Mouse (Mus musculus) midbrain, embryonic 13.5 days (tissue): Measurements from ENCODE around the gene Cfap77. TPM values are rescaled to one million over a fixed set of nuclear protein-coding genes. Genes with fewer than 3 reads are reported as not detected.

ENCODE experiments used
- ATAC-seq: fragments of 200-750 bp; cut with Nextera tagmentation; 2 replicates; pipeline ENCODE4 v1.8.0; 2017; ENCODE audit warnings: mild to moderate bottlenecking, moderate TSS enrichment, moderate library complexity
- H3K27ac ChIP-seq: fragments of 300-500 bp; sonication (generic); 2 replicates; pipeline ENCODE4 v1.5.1; 2015; ENCODE audit warnings: inconsistent platforms, mild to moderate bottlenecking, moderate library complexity
- H3K27me3 ChIP-seq: fragments of 300-500 bp; sonication (generic); 2 replicates; pipeline ENCODE4 v1.6.1; 2015; ENCODE audit warnings: mild to moderate bottlenecking, inconsistent platforms
- H3K36me3 ChIP-seq: fragments of 300-500 bp; sonication (generic); 2 replicates; pipeline ENCODE4 v1.6.1; 2015; ENCODE audit warnings: mild to moderate bottlenecking, inconsistent platforms
- H3K4me1 ChIP-seq: fragments of 300-500 bp; sonication (generic); replicated peaks from 2 replicates; pipeline ENCODE4 v1.6.1; 2015; ENCODE audit warnings: inconsistent platforms
- H3K4me2 ChIP-seq: fragments of 300-500 bp; sonication (generic); replicated peaks from 2 replicates; pipeline ENCODE4 v1.6.1; 2015; ENCODE audit warnings: moderate library complexity, mild to moderate bottlenecking, inconsistent platforms
- H3K4me3 ChIP-seq: fragments of 300-500 bp; sonication (generic); replicated peaks from 2 replicates; pipeline ENCODE4 v1.5.1; 2015; ENCODE audit warnings: mild to moderate bottlenecking, inconsistent platforms
- H3K9ac ChIP-seq: fragments of 300-500 bp; sonication (generic); replicated peaks from 2 replicates; pipeline ENCODE4 v1.6.1; 2015; ENCODE audit warnings: mild to moderate bottlenecking, inconsistent platforms
- H3K9me3 ChIP-seq: fragments of 300-500 bp; sonication (generic); 2 replicates; pipeline ENCODE4 v1.6.1; 2016; ENCODE audit warnings: mild to moderate bottlenecking, inconsistent platforms
- WGBS: fragments of 180-500 bp; shearing (Covaris S2); methylation state at CpG from one replicate; pipeline ENCODE4 v1.1.7; 2015; 5-methylcytosine and 5-hydroxymethylcytosine counted together
- polyA plus RNA-seq: library from polyadenylated mRNA; unstranded; fragments of >200 nt; fragmentation: Nextera tagmentation; extraction: Ambion mirVana; gene quantifications from 2 replicates; pipeline ENCODE4 v1.2.1, GENCODE M21; 2015

The Cfap77 gene
- polyA plus RNA-seq, 1 experiment from 2014 or later = 0.48 TPM

DNA sequence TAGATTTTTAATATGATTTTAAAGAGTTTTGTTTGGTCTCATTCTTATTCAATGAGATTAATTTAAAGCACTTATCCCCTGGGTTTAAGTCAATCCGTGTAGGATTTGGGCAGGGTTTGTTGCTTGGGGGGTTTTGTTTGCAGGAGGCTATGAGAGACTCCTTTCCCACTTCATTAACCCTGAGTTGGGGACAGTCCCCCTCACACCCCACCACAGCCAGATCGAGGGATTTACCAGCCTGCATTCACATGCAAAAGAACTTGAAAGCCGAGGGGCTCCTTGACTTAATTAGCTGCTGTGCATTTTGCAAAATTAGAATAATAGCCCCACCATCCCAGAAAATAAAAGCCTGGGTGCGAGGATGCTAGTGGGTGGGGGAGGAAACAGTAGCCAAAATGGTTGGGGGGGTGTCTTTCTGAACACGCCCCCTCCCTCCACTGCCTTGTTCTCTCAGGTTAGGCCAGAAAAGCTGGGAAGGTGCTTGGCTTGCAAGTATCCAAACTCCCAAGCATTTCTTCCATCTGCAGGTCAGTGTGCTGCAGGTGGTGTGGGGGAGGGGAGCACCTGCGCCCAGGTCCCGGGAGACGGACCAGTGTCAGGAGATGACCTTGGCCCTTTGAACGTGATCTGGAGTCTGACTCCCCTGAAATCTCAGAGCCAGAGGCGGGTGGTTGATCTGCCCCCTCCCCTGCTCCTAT lies 147.0 kb downstream of the Cfap77 start:
- Histone ChIP-seq H3K4me1 (peaks cover 81% of the 10 kb centered on the region), H3K4me2 (peak overlapping the region; percentile 54), H3K9ac (peak overlapping the region; percentile 66), H3K4me3 (peak overlapping the region; percentile 43), H3K27ac (peak overlapping the region; percentile 86), H3K9me3 (no peaks in the 10 kb centered on the region), H3K36me3 (peaks cover 15% of the 10 kb centered on the region; the same call in 1 of the 2 replicates), H3K27me3 (peaks cover 95% of the 10 kb centered on the region)
- peak; percentile 59 for ATAC-seq
- WGBS = 2% methylated on average over 10 of the region's 10 CpGs

- Histone ChIP-seq H3K4me1 (peaks cover 58% of the 10 kb centered on the region), H3K9me3 (no peaks in the 10 kb centered on the region), H3K4me3 (no peak overlapping the region), H3K27ac (0 out of 2 replicates have a peak overlapping the region, but pooled peaks have one; percentile 62), H3K36me3 (peaks cover 27% of the 10 kb centered on the region), H3K27me3 (peaks cover 97% of the 10 kb centered on the region), H3K9ac (no peak overlapping the region), H3K4me2 (no peak overlapping the region)
- no peak for ATAC-seq
- WGBS = 27% methylated on average over 4 of the region's 4 CpGs
Measured at GRCm38 (mm10) chr2:28905561-28905960, 149.3 kb downstream of the Cfap77 start.

DNA sequence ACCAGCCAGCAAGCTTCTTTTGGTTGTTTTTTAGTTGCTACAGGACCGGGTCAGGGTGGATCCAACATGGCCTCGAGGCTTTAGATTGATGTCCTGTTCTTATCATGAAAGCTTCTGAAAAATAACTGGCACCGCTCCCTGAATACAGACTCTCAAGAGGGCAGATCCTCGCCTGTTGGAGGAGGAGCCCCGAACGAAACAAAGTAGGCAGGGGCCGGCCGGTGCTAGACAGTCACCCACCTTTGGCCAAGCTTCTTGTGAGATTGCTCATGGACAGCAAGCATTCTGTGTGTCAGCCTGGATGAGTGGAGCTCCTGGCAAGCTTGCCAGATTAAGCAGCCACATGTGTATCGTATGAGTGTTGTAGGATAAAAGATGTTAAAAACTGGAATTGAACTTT lies 150.1 kb downstream of the Cfap77 start:
- Histone ChIP-seq H3K27ac (no peak overlapping the region), H3K36me3 (peaks cover 34% of the 10 kb centered on the region), H3K4me2 (no peak overlapping the region), H3K4me1 (peaks cover 53% of the 10 kb centered on the region), H3K9ac (no peak overlapping the region), H3K27me3 (peaks cover 97% of the 10 kb centered on the region), H3K4me3 (no peak overlapping the region), H3K9me3 (no peaks in the 10 kb centered on the region)
- no peak for ATAC-seq
- WGBS = 62% methylated on average over 9 of the region's 9 CpGs

DNA sequence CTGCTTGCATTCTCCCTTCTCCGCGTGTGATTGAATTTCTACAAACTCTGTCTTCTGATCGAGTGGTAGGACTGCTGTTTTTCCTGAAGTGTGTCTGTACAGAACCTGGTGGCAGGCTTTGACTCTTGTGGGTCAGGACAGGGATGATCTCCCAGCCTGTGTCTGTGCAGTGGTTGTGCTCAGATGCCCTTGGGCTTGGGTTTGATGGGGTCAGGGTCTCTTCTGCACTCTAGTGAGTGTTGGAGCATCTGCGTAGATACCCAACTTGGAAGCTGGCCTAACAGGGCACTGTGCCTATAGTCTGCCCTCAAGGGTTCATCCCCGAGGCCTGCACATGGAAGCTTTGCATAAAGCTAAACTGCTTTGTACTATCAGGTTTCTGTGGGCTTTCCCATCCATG lies 151.0 kb downstream of the Cfap77 start:
- Histone ChIP-seq H3K9me3 (no peaks in the 10 kb centered on the region), H3K4me2 (no peak overlapping the region), H3K27me3 (peaks cover 96% of the 10 kb centered on the region), H3K4me3 (no peak overlapping the region), H3K36me3 (peaks cover 33% of the 10 kb centered on the region), H3K9ac (no peak overlapping the region), H3K4me1 (peaks cover 44% of the 10 kb centered on the region), H3K27ac (no peak overlapping the region)
- 76% methylated on average over 5 of the region's 5 CpGs for WGBS
- ATAC-seq = no peak

GRCm38 (mm10) chr2:28902291-28902690 lies 152.6 kb downstream of the Cfap77 start:
- Histone ChIP-seq H3K9me3 (no peaks in the 10 kb centered on the region), H3K4me3 (no peak overlapping the region), H3K4me1 (peaks cover 29% of the 10 kb centered on the region), H3K36me3 (peaks cover 39% of the 10 kb centered on the region), H3K27me3 (peaks cover 92% of the 10 kb centered on the region), H3K27ac (no peak overlapping the region), H3K9ac (no peak overlapping the region), H3K4me2 (no peak overlapping the region)
- 81% methylated on average over 8 of the region's 8 CpGs for WGBS
- no peak for ATAC-seq

- no peak overlapping the region for H3K9ac ChIP-seq
- 72% methylated on average over 4 of the region's 4 CpGs for WGBS
- no peak for ATAC-seq
- H3K27ac ChIP-seq = no peak overlapping the region
- H3K9me3 ChIP-seq = no peaks in the 10 kb centered on the region
- H3K4me3 ChIP-seq = no peak overlapping the region
- peaks cover 38% of the 10 kb centered on the region for H3K36me3 ChIP-seq
- no peak overlapping the region for H3K4me2 ChIP-seq
- H3K4me1 ChIP-seq = peaks cover 24% of the 10 kb centered on the region
- H3K27me3 ChIP-seq = peaks cover 73% of the 10 kb centered on the region
Measured at GRCm38 (mm10) chr2:28897340-28897899, 157.4 kb downstream of the Cfap77 start.

- Histone ChIP-seq H3K27me3 (peaks cover 69% of the 10 kb centered on the region), H3K27ac (no peak overlapping the region), H3K36me3 (peaks cover 36% of the 10 kb centered on the region), H3K4me2 (no peak overlapping the region), H3K9me3 (no peaks in the 10 kb centered on the region), H3K9ac (no peak overlapping the region), H3K4me3 (no peak overlapping the region), H3K4me1 (peaks cover 24% of the 10 kb centered on the region)
- WGBS = 90% methylated on average over 7 of the region's 7 CpGs
- ATAC-seq = no peak
Measured at GRCm38 (mm10) chr2:28895876-28896275, 159.0 kb downstream of the Cfap77 start.

DNA sequence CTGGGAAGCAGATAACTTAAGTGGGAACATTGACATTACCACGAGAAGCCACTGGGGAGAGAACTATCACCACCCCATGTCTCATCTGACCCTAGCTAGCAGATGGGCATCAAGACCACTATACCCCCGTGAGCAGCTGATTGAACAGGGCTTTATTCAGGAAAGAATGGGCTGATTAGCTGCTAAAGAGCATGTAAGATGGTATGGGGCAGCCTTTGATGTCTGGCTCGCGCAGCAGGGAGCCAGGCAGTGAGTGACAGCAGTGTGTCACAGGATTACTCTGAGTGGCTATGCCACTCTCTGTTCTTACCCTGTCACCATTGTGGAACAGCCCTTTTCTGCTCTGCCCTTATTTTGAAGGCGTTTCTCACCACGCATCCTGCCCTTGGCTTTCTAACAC lies 161.3 kb downstream of the Cfap77 start:
- Histone ChIP-seq H3K36me3 (peaks cover 38% of the 10 kb centered on the region), H3K9me3 (no peaks in the 10 kb centered on the region), H3K9ac (no peak overlapping the region), H3K27ac (peak overlapping the region; percentile 27; the same call in 1 of the 2 replicates), H3K4me2 (no peak overlapping the region; the same call in 1 of the 2 replicates), H3K27me3 (peaks cover 53% of the 10 kb centered on the region), H3K4me1 (peaks cover 32% of the 10 kb centered on the region), H3K4me3 (no peak overlapping the region)
- ATAC-seq = peak; percentile 82
- WGBS = 14% methylated on average over 6 of the region's 6 CpGs

DNA sequence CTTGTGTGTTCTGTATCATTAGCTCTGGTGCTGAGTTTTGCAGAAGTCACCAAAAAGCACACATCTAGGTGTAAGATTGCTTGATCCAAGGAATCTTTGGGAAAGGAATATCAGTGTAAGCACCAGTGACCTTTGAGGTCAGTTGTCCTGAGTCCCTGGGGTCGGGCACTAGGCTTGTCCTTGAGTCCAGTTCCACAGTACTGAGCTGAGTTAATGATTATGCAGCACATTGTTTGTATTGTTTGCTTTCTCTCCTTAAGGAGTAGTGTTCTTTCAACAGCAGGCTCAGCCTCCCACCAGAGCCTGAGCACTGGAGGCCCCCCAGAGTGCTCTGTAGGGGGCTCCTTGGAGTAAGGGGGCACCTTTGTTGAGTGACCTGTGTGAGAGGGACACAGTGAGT lies 162.1 kb downstream of the Cfap77 start:
- H3K4me1 ChIP-seq = peaks cover 32% of the 10 kb centered on the region
- no peak overlapping the region for H3K4me3 ChIP-seq
- peaks cover 47% of the 10 kb centered on the region for H3K27me3 ChIP-seq
- no peaks in the 10 kb centered on the region for H3K9me3 ChIP-seq
- no peak overlapping the region for H3K4me2 ChIP-seq
- no peak overlapping the region for H3K27ac ChIP-seq
- H3K9ac ChIP-seq = no peak overlapping the region
- 3% methylated on average over 1 of the region's 1 CpGs for WGBS
- no peak for ATAC-seq
- H3K36me3 ChIP-seq = peaks cover 42% of the 10 kb centered on the region

DNA sequence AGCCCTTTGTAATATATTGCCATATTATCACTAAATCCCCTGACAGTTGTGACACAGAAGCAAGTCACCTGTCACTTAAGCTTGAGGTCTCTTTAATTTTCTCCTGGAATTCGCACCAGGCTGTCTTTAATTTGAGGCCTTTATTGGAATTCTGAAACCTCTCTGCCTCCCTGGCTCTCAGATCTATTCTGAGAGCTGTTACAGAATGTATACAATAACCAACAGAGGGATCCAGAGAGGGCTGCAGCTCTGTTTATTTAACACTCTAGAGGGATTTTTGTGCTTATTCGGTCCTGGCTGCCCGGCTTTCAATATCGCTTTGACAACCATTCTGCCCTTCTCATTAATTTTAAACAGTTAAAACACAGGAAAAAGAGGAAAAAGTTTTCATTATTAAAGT lies 170.0 kb downstream of the Cfap77 start:
- Histone ChIP-seq H3K4me1 (peaks cover 59% of the 10 kb centered on the region), H3K9me3 (no peaks in the 10 kb centered on the region), H3K27me3 (no peaks in the 10 kb centered on the region), H3K9ac (no peak overlapping the region), H3K4me3 (no peak overlapping the region), H3K36me3 (peaks cover 53% of the 10 kb centered on the region), H3K27ac (no peak overlapping the region), H3K4me2 (no peak overlapping the region)
- WGBS = 42% methylated on average over 4 of the region's 4 CpGs
- ATAC-seq = no peak; the same call in 1 of the 2 replicates

DNA sequence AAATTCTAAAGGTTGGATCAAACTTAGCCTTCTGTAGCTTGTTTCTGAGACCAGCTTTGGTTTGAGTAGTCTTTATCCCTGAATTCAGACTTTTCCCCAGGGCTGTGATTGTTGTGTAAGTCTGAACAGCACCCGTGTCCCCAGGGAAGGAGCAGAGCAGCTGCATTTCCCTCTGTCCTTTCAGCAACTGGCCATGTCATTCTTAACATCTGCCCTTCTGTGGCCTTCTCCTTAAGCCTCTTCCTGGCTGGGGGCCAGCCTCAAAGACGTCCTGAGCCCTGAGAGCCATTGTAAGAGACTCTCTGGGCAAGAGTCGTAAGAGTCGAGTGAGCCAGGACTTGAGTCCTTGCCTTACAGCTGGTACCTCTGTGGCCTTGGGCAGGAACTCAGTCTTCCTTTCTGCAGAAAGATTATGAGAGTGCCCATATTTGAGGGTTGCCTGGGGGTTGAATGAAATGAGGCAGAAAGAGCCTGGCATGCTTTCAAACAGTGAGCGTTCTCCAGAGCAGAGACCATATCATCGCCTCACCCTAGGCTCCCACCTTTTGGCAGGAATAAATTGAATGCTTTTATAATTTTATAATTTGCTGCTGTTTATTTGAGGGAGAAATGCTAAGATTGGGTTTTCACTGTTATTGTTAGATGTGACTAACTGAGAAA lies 171.9 kb downstream of the Cfap77 start:
- Histone ChIP-seq H3K27me3 (no peaks in the 10 kb centered on the region), H3K4me3 (no peak overlapping the region), H3K27ac (peak overlapping the region; percentile 75), H3K36me3 (peaks cover 47% of the 10 kb centered on the region), H3K4me1 (peaks cover 51% of the 10 kb centered on the region), H3K9me3 (no peaks in the 10 kb centered on the region), H3K4me2 (no peak overlapping the region), H3K9ac (no peak overlapping the region)
- WGBS = 42% methylated on average over 6 of the region's 6 CpGs
- ATAC-seq = 0 out of 2 replicates have a peak, but pooled peaks have one; percentile 37

DNA sequence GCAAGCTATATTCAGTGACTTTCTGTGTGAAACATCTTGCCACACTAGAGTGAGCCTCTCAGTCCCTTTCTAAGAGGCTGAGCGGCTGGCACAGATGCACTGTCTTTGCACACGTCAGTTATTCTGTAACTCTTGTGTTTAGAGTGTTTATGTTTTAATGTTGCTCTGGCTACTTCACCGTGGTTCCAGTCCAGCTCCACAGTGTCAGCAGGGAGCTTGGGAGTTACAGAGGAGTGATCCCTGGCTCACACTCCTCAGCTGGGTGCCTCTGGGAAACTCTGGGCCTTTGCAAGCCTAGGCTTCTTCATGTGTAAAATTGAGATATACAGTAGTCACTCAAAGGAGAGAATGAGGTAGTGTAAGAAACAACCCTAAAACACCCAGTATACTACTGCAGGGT lies 172.8 kb downstream of the Cfap77 start:
- Histone ChIP-seq H3K9me3 (no peaks in the 10 kb centered on the region), H3K27me3 (no peaks in the 10 kb centered on the region), H3K9ac (no peak overlapping the region), H3K4me1 (peaks cover 50% of the 10 kb centered on the region), H3K27ac (no peak overlapping the region), H3K4me2 (no peak overlapping the region), H3K4me3 (no peak overlapping the region), H3K36me3 (peaks cover 49% of the 10 kb centered on the region)
- no peak for ATAC-seq
- WGBS = 93% methylated on average over 3 of the region's 3 CpGs
